Mouse (Mus musculus) adrenal gland, postnatal 25 days (tissue): Measurements from ENCODE around the gene Zfp341. TPM values are rescaled to one million over a fixed set of nuclear protein-coding genes. Genes with fewer than 3 reads are reported as not detected.

Experiments
- DNase-seq: peaks from one replicate; pipeline ENCODE4 v3.0.0; 2021; ENCODE audit warnings: mixed read lengths
- total RNA-seq: library from RNA; stranded (reverse); gene quantifications from 2 replicates; pipeline ENCODE4 v1.2.3, GENCODE M21; 2021

Zfp341 gene
- total RNA-seq, 1 experiment from 2014 or later = 3.3 TPM

DNA sequence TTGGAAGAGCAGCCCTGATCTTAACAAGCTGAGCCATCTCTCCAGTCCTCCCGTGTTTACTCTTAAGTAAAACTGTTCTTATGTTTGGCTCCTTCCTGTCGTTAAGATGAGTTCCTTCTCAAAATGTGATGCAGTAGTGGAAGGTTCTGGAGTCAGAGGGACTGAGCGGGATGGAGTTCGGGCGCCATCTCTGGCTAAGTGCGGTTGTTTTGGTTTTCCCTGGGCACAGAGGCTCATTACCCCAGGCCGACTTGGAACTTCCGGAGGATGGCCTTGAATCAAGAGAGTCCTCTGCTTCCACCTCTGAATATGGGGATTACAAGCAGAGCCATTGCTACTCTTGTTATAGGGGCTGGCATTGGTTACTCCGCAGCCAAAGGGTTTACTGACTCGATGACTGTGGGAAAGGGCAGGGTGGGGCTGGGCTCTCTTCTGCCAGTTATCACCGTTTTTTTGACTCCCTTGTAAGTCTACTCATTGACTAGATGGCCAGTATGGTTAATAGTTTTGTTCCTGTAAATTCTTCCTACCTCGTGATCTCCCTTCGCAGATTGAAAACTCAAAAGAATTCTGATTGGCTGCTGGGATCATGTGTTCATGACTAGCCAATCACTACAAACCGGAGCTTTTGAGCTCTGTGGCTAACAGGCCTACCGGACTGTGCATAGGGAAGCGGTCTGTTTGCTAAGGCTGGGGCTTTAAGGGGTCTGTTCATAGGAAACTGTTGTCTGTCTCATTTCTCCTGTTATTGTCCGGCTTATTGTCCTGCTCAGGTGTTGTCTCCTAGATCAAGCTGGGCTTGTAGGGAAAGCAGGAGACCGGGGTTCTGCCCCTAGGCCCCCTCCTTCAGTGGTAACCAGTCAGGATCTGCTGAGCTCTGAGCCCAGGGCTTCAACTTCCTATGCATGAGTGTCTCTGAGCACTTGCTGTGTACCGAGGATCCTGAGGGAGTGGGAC is 63.8 kb downstream of the Zfp341 start:
- DNase-seq = no peak

DNA sequence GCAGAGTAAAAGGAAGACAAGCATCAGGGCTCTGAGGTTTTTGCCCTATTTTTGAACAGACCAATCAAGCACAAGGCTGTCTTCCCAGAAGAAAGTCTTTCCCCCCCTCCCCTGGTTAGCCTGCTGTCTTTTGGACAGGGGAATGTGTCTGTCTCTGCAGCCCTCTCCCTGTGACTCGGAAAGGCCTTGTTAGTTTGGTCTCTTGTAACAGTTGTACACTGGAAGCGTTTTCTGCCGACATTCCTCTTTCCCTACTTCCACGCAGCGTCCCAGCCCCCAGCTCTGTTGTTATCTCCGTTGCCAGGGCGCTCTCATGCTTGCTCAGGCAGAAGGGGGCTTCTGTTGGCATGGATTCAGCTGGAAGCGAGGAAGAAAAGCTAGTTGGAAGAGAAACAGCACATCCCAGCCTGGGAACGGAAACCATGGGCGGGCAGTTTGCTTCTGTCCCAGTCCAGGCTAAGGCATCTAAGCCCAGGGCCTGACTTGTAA is 64.6 kb downstream of the Zfp341 start:
- peak; percentile 12 for DNase-seq

DNA sequence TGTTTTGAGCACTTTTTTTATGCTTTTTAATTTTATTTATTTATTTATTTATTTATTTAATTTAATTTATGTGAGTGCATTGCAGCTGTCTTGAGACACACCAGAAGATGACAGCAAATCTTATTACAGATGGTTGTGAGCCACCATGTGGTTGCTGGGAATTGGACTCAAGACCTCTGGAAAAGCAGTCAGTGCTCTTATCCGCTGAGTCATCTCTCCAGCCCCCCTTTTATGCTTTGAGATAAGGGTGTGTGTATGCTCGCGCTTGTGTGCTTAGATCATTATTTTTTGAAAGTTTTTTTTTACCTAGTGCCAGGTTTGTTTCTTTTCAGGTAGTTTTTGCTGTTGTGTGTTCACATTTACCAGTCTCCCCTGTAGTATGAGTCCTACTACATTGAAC is 65.9 kb downstream of the Zfp341 start:
- no peak for DNase-seq

DNA sequence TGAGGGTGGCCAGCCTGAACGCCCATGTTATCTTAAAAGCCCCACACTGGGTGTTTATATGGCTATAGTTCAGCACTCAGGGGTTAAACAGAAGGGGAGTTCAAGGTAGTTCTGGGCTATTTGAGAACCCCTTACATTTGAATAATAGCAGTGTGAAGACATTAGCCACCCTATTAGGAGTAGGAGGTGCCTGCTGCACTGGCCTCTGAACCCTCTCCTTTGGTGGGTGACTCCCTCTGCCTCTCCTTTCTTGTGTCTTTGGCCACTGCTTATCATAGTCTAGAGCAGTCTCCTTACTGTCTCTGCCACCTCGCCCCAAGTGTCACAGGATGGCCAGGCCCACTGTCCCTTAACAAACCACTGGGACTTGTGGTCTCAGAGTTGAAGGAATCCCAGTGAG is 67.2 kb downstream of the Zfp341 start:
- no peak for DNase-seq

DNA sequence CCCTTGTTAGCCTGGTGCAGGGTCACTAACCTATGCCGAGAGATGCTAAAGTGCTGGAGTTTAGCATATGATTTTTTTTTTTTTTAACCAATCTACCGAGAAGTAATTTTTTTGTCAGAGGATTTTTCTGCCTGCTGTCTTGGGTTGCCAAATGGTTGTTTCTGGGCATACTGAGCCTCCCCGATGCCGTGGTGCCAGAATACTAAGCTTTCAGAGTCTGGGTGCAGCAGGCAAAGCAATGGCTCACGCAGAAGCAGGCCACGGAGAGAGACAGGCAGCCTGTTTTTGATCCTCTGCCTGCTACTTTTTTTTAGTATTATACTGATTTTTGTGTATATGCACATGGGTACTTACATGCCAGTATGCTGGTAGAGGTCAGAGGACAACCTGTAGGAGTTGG is 67.8 kb downstream of the Zfp341 start:
- DNase-seq = no peak

DNA sequence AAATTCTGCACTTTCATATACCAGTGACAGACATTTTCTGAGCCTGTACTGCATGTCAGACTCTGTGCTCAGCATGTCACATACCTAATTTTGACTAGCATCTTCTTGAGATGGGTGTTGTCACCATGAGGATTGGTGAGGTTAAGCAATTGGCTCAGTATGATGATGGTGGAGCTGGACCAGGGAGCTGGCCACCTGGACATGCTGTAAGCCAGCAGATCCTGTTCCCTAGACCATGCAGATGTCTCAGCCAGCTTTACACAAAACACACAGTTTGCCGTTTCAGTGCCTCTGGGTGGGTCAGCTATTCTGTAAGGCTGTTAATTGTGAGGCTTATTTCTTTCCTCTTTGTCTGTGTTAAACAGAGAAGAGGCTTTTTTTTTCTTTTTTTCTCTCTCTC is 69.6 kb downstream of the Zfp341 start:
- DNase-seq = no peak

DNA sequence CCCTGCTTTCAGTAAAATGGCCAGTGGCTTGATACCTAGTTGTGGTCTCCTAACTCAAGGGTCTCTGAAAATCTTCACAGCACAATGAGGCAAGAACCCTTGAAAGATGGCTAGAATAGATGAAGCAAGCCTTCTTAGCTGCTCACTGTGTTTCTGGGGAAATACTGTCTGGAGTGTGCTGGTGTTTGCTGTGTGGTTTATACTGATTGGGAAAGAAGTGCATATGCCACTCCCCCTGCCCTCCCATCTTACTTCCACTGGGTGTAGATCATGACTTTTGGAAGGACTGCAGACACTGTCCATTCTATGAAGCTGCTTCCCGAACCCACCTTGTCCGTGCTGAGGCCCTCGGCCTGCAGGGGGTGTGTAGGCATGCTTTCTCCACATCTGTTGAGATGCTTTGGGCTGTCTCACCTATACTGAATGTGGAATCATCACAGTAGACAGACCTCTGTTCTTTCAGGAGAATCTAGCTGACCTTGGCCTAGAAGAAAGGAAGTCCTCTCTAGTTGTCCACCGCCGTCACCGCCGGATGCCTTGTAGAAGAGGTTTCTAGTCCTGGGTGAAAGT is 71.9 kb downstream of the Zfp341 start:
- DNase-seq = no peak

DNA sequence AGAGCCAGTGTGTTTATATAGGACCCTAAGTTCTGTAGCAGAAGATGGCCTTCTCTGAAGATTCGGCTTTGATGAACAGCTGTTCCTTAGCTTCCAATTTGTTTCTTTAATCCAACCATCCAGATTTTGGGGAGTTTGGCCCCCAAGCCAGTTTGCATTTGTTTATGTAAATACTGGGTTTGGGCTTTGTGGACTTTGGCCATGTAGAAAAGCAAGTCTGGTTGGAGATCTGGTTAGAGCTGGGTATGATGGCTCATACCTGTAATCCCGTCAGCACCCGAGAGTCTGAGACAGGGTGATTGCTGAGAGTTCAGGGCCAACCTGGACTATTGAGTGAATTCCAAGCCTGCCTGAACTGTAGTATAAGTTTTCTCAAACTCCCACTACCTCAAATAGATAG is 72.7 kb downstream of the Zfp341 start:
- DNase-seq = no peak

DNA sequence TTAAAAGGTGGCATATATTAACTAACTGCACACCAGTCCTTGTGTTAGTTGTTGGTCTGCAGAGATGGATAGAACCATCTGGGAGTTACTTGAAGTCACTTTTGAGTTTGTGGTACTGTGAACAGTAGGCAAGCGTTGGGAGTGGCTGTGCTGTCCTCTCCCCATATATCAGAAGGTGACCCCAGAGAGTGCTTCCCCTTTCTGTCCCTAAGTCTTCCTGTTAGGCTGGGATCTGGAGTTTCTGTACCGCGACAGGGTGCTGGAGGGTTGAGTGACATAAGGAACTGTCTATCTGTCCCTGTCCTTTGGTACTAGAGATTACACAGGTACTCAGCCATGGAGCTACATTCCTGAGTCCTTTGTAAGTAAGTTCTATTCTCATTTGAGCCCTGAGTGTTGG is 73.7 kb downstream of the Zfp341 start:
- DNase-seq = no peak

DNA sequence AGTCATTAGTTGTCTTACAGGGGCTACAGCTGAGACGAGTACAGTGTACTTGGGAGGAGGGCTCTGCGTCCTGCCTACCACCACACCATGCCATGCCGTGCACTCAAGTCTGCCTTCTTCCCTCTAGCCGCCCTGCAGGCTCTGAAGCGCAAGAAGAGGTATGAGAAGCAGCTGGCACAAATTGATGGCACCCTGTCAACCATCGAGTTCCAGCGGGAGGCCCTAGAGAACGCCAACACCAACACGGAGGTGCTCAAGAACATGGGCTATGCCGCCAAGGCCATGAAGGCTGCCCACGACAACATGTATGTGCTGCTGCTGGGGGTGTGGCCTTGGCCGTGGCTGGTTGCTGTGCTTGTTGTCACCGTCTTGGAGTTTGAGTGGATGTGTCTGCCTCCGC is 76.3 kb downstream of the Zfp341 start:
- DNase-seq = no peak

DNA sequence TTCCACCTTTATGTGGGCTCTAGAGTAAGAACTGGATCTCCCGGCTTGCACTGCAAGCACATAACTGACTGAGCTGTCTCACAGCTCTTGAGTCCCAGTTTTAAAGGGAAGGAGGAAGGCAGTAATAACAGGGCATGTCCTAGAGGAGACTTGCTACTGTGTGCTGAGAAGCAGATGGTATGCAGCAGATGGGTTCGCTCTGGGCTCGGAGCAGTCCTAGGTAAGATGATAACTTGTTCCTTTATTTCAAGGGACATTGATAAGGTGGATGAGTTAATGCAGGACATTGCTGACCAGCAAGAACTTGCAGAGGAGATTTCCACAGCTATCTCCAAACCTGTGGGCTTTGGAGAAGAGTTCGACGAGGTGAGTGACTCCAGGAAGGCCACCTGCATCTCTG is 77.9 kb downstream of the Zfp341 start:
- DNase-seq = no peak

DNA sequence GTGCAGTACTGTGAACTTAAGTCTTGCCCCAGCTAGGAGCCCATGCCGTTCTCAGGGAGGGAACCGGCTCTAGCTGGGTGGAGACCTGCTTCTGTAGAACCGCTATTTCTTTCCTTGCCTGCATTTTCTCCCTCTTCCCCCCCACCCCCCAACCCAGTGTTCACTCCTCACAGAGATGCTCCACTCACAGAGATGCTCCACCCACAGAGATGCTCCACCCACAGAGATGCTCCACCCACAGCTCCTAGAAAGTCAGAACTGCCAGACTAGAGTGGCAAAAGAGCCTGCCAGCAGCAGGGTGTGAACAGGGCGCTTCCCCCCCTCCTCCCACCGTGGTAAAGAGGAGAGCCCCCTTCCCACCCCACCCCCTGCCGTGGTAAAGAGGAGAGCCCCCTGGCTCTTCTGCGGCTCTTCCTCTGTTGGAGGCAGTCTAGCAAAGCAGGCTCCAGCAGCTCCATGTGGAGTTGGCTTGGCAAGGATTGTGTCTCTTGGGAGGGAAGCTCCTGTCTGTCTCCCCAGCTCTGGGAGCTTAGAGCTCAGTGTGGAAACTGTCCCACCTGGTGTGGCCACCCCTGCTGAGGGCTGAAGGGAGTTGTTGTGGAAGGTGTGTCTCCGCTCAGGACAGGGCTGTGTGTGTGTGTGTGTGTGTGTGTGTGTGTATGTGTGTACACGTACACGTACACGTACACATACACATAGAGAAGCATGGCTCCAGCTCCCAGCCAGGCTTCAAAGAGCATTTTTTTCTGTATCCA is 80.3 kb downstream of the Zfp341 start:
- DNase-seq = no peak

DNA sequence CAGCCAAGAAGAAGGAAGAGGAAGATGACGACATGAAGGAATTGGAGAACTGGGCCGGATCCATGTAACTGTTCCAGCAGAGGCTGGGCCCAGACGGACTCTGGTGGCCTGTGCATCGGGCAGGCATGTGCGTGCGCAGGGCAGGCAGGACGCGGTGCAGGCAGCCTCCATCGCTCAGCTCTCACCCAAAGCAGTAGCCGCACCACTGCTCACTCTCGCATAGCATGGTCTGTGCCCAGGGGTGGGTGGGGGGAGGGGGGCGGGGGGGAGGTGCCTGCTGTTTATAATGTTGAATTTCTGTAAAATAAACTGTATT is 80.8 kb downstream of the Zfp341 start:
- no peak for DNase-seq

DNA sequence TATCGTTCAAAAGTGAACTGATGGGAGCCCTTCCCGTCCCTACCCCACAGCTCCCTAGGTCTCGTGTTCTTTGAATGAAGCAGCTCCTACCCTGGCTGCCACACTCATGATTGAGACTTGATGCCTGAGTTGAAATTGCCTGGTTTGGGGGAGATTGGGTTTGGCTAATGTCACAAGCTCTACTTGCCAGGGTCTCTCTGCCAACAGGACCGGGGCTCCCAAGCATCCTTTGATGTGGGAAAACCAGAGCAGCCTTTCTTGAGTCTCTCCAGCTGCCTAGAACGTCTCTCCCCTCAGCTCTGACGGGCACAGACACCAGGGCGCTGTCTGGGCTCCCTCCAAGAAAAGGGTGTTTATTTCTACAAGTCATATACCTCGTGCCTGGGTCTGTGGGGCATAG is 82.6 kb downstream of the Zfp341 start:
- DNase-seq = no peak

Other genes starting within 250 kb of the Zfp341 start
- 12.4 and 18.2 TPM in 2 replicates for gene Cdk5rap1, start 240.3 kb upstream of the Zfp341 start, total RNA-seq
- 21.9 and 24.7 TPM in 2 replicates for gene Snta1, start 205.2 kb upstream of the Zfp341 start, total RNA-seq
- 40.7 and 50.1 TPM in 2 replicates for gene Cbfa2t2, start 176.8 kb upstream of the Zfp341 start, total RNA-seq
- gene 1700003F12Rik, start 66.2 kb upstream of the Zfp341 start, total RNA-seq = not detected in 2 replicates
- 0.21 TPM in 1 of 2 replicates, not detected in the other for gene Actl10, start 61.5 kb upstream of the Zfp341 start, total RNA-seq
- gene Necab3, start 54.4 kb upstream of the Zfp341 start, total RNA-seq = 2.0 and 2.1 TPM in 2 replicates
- gene E2f1, start 43.4 kb upstream of the Zfp341 start, total RNA-seq = 11.2 and 13.2 TPM in 2 replicates
- 32.7 and 34.3 TPM in 2 replicates for gene Pxmp4, start 9.6 kb upstream of the Zfp341 start, total RNA-seq
- 1.2 TPM in 1 of 2 replicates, not detected in the other for gene 4930519P11Rik, start 140 bp downstream of the Zfp341 start, total RNA-seq
- gene Chmp4b, start 38.4 kb downstream of the Zfp341 start, total RNA-seq = 221 and 247 TPM in 2 replicates
- gene Gm14214, start 156.7 kb downstream of the Zfp341 start, total RNA-seq = not detected in 2 replicates
- 196 and 201 TPM in 2 replicates for gene Raly, start 177.8 kb downstream of the Zfp341 start, total RNA-seq
- not detected in 2 replicates for gene a, start 178.1 kb downstream of the Zfp341 start, total RNA-seq